Mouse (Mus musculus): ENCODE measurements around the gene Dock6. TPM values are rescaled to one million over a fixed set of nuclear protein-coding genes. Genes with fewer than 3 reads are reported as not detected.

The Dock6 gene
- polyA plus RNA-seq, 1 experiment from 2014 or later, result 35.8 TPM

- Histone ChIP-seq H3K4me3 (ENCODE audit: low read depth, low read length) (no peak overlapping the region), H3K27ac (ENCODE audit: low read length) (no peak overlapping the region), H3K4me1 (ENCODE audit: insufficient read depth, low read depth, low read length) (no peaks in the 10 kb centered on the region), H3K27me3 (replicated peaks; ENCODE audit: insufficient read depth, low read length) (no peaks in the 10 kb centered on the region), H3K9ac (replicated peaks; ENCODE audit: low read depth) (no peak overlapping the region), H3K4me2 (replicated peaks; ENCODE audit: low read depth, low read length) (no peak overlapping the region), H3K36me3 (ENCODE audit: insufficient read depth, low read length) (peaks cover 25% of the 10 kb centered on the region; the same call in 1 of the 2 replicates), H3K9me3 (ENCODE audit: low read length) (no peaks in the 10 kb centered on the region)
- whole genome bisulfite sequencing, result 87% methylated on average over 5 of the region's 5 CpGs
- no peak for DNase-seq (ENCODE audit: low spot score)
- ATAC-seq, result no peak
- TF ChIP-seq EP300 (IDR thresholded peaks at IDR 0.05) (no peak), CTCF (IDR thresholded peaks at IDR 0.05) (no peak)
These were observed 22.0 kb downstream of the Dock6 start for GRCm38 (mm10) chr9:21830461-21830850.

DNA sequence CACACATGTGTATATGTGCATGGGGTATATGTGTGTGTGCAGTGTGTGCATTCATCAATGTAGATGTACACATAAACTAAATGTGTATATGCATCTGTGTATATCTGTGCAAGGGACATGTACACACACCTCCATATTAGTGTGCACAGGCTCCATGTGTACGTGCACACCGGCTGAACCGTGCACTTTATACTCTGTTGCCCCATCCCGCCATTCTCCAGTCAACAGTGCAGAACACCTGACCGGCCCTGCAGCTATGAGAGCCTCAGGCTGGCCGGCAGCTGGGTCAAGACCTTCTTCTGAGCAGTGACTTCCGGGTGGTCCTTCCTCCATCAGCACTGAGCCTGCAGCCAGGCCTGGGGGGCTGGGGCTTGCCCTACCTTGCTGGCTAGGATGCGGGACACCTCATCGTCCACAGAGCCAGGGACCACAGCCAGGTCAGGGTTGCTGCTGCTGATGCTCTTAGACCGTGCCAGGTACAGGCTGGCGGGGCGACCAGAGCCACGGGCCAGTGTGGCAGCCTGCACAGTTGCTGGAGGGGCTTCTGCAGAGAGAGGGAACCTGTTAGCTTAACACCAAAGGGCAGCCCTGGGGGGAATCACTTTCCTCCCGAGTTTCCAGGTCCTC lies 22.5 kb downstream of the Dock6 start:
- H3K4me1 ChIP-seq (ENCODE audit: insufficient read depth, low read depth, low read length), result no peaks in the 10 kb centered on the region
- peaks cover 22% of the 10 kb centered on the region; the same call in 1 of the 2 replicates for H3K36me3 ChIP-seq (ENCODE audit: insufficient read depth, low read length)
- DNase-seq (ENCODE audit: low spot score), result no peak
- no peak overlapping the region for H3K4me3 ChIP-seq (ENCODE audit: low read depth, low read length)
- WGBS, result 82% methylated on average over 14 of the region's 14 CpGs
- no peaks in the 10 kb centered on the region for H3K9me3 ChIP-seq (ENCODE audit: low read length)
- no peak for ATAC-seq
- no peaks in the 10 kb centered on the region for H3K27me3 ChIP-seq (replicated peaks; ENCODE audit: insufficient read depth, low read length)
- TF ChIP-seq CTCF (IDR thresholded peaks at IDR 0.05) (no peak), EP300 (IDR thresholded peaks at IDR 0.05) (no peak)
- no peak overlapping the region for H3K27ac ChIP-seq (ENCODE audit: low read length)
- H3K9ac ChIP-seq (replicated peaks; ENCODE audit: low read depth), result no peak overlapping the region
- H3K4me2 ChIP-seq (replicated peaks; ENCODE audit: low read depth, low read length), result no peak overlapping the region

DNA sequence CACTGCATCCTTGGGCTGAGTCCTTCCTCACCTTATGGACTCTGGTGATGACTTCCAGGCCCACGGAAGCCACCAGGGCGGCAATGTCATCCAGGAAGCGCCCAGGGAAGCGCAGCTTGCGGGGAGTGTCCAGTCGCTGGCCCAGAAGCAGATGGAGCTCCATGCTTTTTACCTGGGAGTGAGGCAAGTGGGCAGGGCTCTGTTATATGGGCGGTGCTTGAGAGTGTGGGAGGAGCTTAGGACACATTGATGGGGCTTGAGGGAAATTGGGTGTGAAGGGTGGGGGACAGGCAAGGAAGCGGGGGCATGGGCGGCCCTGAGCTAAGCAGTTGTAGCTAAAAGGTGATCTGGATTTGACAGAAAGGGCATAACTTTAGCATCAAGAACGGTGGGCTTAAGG lies 28.1 kb downstream of the Dock6 start:
- Histone ChIP-seq H3K27ac (ENCODE audit: low read length) (no peak overlapping the region), H3K4me3 (ENCODE audit: low read depth, low read length) (no peak overlapping the region), H3K4me1 (ENCODE audit: insufficient read depth, low read depth, low read length) (no peaks in the 10 kb centered on the region), H3K27me3 (replicated peaks; ENCODE audit: insufficient read depth, low read length) (no peaks in the 10 kb centered on the region), H3K9me3 (ENCODE audit: low read length) (no peaks in the 10 kb centered on the region), H3K9ac (replicated peaks; ENCODE audit: low read depth) (no peak overlapping the region), H3K4me2 (replicated peaks; ENCODE audit: low read depth, low read length) (no peak overlapping the region), H3K36me3 (ENCODE audit: insufficient read depth, low read length) (peaks cover 11% of the 10 kb centered on the region)
- 71% methylated on average over 10 of the region's 10 CpGs for WGBS
- ATAC-seq, result no peak
- TF ChIP-seq EP300 (IDR thresholded peaks at IDR 0.05), result no peak
- no peak for TF ChIP-seq CTCF (IDR thresholded peaks at IDR 0.05)
- no peak for DNase-seq (ENCODE audit: low spot score)

DNA sequence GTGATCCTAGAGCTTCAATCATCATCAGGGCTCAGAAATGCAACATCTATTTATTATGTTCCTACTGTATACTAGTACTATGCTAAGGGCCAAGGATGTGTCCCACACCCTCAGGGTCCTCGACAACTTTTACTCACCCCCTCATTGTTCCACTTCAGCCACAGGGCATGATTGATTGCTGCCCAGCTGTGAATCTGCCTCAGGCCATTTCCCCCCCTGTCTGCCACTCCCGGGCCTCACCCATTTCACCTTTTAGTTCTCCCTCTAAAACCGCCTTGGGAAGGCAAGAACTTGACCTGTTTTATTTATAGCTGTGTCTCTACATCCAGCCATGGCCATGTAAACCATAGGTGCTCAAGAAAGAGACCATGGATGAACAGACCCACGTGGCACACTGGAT lies 28.5 kb downstream of the Dock6 start:
- Histone ChIP-seq H3K27me3 (replicated peaks; ENCODE audit: insufficient read depth, low read length) (no peaks in the 10 kb centered on the region), H3K9me3 (ENCODE audit: low read length) (no peaks in the 10 kb centered on the region), H3K4me1 (ENCODE audit: insufficient read depth, low read depth, low read length) (no peaks in the 10 kb centered on the region), H3K4me2 (replicated peaks; ENCODE audit: low read depth, low read length) (no peak overlapping the region), H3K4me3 (ENCODE audit: low read depth, low read length) (no peak overlapping the region), H3K27ac (ENCODE audit: low read length) (no peak overlapping the region), H3K36me3 (ENCODE audit: insufficient read depth, low read length) (peaks cover 10% of the 10 kb centered on the region), H3K9ac (replicated peaks; ENCODE audit: low read depth) (no peak overlapping the region)
- TF ChIP-seq CTCF (IDR thresholded peaks at IDR 0.05) (no peak), EP300 (IDR thresholded peaks at IDR 0.05) (no peak)
- DNase-seq (ENCODE audit: low spot score) (no peak), ATAC-seq (no peak)
- 61% methylated on average over 4 of the region's 4 CpGs for WGBS

DNA sequence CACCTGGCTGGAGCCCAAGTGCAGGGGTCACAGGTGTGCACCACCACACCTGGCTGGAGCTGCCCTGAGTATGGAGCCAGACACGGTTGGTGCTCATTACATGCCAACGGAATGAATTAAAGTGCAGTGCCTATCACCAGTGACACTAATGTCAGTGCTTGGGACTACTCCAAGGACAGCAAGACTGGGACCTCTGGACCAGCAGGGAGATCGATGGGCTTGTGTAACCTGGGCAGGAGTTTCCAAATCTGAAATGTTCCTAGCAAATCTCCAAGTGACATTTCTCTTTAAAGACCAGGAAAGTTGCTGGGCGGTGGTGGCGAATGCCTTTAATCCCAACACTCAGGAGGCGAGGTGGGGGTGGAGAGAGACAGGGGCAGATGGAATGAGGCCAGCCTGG lies 29.7 kb downstream of the Dock6 start:
- H3K4me3 ChIP-seq (ENCODE audit: low read depth, low read length), result no peak overlapping the region
- 87% methylated on average over 6 of the region's 6 CpGs for WGBS

GRCm38 (mm10) chr9:21820183-21820582 lies 32.3 kb downstream of the Dock6 start:
- H3K27me3 ChIP-seq (replicated peaks; ENCODE audit: insufficient read depth, low read length), result no peaks in the 10 kb centered on the region
- no peak overlapping the region for H3K9ac ChIP-seq (replicated peaks; ENCODE audit: low read depth)
- H3K9me3 ChIP-seq (ENCODE audit: low read length), result no peaks in the 10 kb centered on the region
- no peak overlapping the region for H3K4me2 ChIP-seq (replicated peaks; ENCODE audit: low read depth, low read length)
- no peak for DNase-seq (ENCODE audit: low spot score)
- no peak for ATAC-seq
- TF ChIP-seq CTCF (IDR thresholded peaks at IDR 0.05), result no peak
- no peak for TF ChIP-seq EP300 (IDR thresholded peaks at IDR 0.05)
- peaks cover 23% of the 10 kb centered on the region for H3K36me3 ChIP-seq (ENCODE audit: insufficient read depth, low read length)
- no peaks in the 10 kb centered on the region for H3K4me1 ChIP-seq (ENCODE audit: insufficient read depth, low read depth, low read length)
- 79% methylated on average over 12 of the region's 12 CpGs for WGBS
- no peak overlapping the region for H3K27ac ChIP-seq (ENCODE audit: low read length)
- no peak overlapping the region for H3K4me3 ChIP-seq (ENCODE audit: low read depth, low read length)

More for the DNA sequence above, 29.7 kb downstream of the Dock6 start:
- Histone ChIP-seq H3K9ac (replicated peaks; ENCODE audit: low read depth) (no peak overlapping the region), H3K36me3 (ENCODE audit: insufficient read depth, low read length) (peaks cover 7% of the 10 kb centered on the region; the same call in 1 of the 2 replicates), H3K4me1 (ENCODE audit: insufficient read depth, low read depth, low read length) (no peaks in the 10 kb centered on the region), H3K27me3 (replicated peaks; ENCODE audit: insufficient read depth, low read length) (no peaks in the 10 kb centered on the region), H3K9me3 (ENCODE audit: low read length) (no peaks in the 10 kb centered on the region), H3K4me2 (replicated peaks; ENCODE audit: low read depth, low read length) (no peak overlapping the region), H3K27ac (ENCODE audit: low read length) (no peak overlapping the region)
- ATAC-seq (no peak), DNase-seq (ENCODE audit: low spot score) (no peak)
- TF ChIP-seq EP300 (IDR thresholded peaks at IDR 0.05) (no peak), CTCF (IDR thresholded peaks at IDR 0.05) (no peak)
